Mouse (Mus musculus) CD4-positive, CD25-positive, alpha-beta regulatory T cell, adult 9 weeks (primary cell): ENCODE results near the gene Folr1. TPM values are rescaled to one million over a fixed set of nuclear protein-coding genes. Genes with fewer than 3 reads are reported as not detected.

Experiments
- polyA plus RNA-seq: library from polyadenylated mRNA; unstranded; fragments of 100-300 nt; shearing (Covaris generic); gene quantifications from one replicate; pipeline ENCODE4 v1.2.1, GENCODE M21; 2017

The Folr1 gene
- polyA plus RNA-seq = not detected

DNA sequence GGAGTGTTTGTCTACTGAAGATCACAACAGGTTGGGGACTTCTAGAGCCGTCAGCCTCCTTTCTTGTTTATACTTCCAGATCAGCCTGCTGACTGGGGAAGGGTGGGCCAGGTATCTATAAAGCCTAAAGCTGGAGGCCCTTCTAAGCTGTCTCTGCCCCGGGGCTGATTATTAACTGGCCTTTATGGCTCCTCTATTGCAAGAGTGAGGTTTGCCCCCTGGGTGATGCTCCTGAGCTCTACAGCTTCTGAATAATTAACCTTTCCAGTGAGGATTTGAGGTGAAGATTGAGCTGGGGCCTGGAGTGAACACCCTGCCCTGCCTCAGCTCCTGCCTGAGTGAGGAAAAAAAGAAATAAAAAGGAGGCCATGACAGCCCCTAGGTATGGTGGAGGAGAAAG lies at the start of gene Folr1:
Gene Folr1, minus strand, starts transcription at position 160 of the 400 bp plus-strand sequence.

DNA sequence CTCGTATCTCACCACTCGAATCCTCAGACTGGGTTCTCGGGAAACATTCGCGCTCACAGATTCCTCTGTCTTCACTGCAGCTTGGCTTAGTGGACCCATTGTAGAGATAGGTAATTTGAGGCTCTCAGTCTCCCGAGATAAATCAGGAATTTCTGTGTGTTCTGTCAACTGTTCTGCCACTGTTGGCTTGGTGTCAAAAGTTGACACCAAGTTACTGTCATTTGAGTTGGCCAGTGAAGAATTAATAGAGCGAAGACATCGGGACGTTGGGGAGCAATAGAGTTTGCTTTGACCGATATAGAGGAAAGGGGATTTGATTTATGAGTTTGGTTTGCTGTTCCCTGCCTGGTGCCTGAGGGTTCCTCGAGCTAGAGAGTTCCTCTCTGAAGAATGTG lies 35.7 kb upstream of the Folr1 start, which contains the start of gene Tomt:
Gene Tomt, minus strand, starts transcription at position 73 of the 395 bp plus-strand sequence.

GRCm38 (mm10) chr7:101905561-101906286 lies 35.1 kb upstream of the Folr1 start, which contains the start of gene Lamtor1:
Gene Lamtor1 (plus strand): TSS chr7:101905904.

DNA sequence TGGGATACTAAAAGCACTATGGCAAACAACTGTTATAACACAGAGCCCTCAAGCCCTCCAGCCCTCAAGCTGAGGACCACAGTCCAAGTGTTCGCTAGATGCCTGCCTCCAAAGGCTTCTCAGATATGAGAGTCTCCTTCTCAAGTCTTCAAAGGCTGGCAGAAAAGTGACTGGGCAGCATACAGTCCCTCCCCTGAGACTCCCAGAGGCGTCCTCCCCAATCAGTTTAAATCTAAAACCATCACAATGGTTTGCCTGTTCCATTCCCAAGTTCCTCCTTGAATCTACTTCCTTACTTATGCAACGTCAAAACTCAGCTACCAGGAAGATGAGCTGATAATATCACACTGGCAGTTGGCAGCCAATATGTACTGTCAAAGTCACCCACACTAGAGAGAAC lies 7.2 kb downstream of the Folr1 start, which contains the start of gene Anapc15:
Gene Anapc15, plus strand, starts transcription at position 301 of the 400 bp plus-strand sequence.

DNA sequence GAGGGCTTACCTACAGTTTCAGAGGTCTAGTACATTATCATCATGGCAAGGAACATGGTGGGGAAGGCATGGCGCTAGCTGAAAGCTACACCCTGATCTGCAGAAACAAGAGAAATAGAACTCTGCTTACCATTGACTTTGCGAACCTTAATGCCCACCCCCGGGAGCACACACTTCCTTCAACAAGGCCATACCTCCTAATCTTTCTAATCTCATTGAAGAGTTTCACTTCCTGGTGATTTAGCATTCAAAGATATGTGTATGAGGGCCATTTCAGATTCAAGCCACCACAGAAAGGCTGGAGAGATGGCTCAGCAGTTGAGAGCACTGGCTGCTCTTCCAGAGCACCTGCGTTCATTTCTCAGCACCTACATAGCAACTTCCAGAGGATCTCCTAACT lies 13.5 kb downstream of the Folr1 start, which contains the start of gene Folr2:
Gene Folr2, minus strand, starts transcription at position 101 of the 400 bp plus-strand sequence.

GRCm38 (mm10) chr7:101837606-101838471 lies 32.7 kb downstream of the Folr1 start, which contains the start of gene Inppl1:
Gene Inppl1 (minus strand): TSS chr7:101838229.

GRCm38 (mm10) chr7:101817861-101818401 lies 52.7 kb downstream of the Folr1 start, which contains the start of gene Phox2a:
Gene Phox2a (plus strand): TSS chr7:101818313.

Other genes starting within 250 kb of the Folr1 start
- 26.2 TPM for gene Clpb, start 207.2 kb downstream of the Folr1 start, polyA plus RNA-seq
- not detected for gene Phox2a, start 52.5 kb downstream of the Folr1 start, polyA plus RNA-seq
- 5.6 TPM for gene Inppl1, start 32.6 kb downstream of the Folr1 start, polyA plus RNA-seq
- gene Folr2, start 13.6 kb downstream of the Folr1 start, polyA plus RNA-seq = not detected
- 64.5 TPM for gene Anapc15, start 7.1 kb downstream of the Folr1 start, polyA plus RNA-seq
- gene Lamtor1, start 35.1 kb upstream of the Folr1 start, polyA plus RNA-seq = 172 TPM
- gene Tomt, start 35.6 kb upstream of the Folr1 start, polyA plus RNA-seq = 0.71 TPM
- gene Lrrc51, start 63.1 kb upstream of the Folr1 start, polyA plus RNA-seq = 3.2 TPM
- 185 TPM for gene Numa1, start 63.3 kb upstream of the Folr1 start, polyA plus RNA-seq
- 4.6 TPM for gene Il18bp, start 147.9 kb upstream of the Folr1 start, polyA plus RNA-seq
- gene Rnf121, start 194.7 kb upstream of the Folr1 start, polyA plus RNA-seq = 27.3 TPM
- gene Xndc1, start 194.7 kb upstream of the Folr1 start, polyA plus RNA-seq = 29.3 TPM
- 1.1 TPM for gene Xntrpc, start 194.9 kb upstream of the Folr1 start, polyA plus RNA-seq
- gene Trpc2, start 212.3 kb upstream of the Folr1 start, polyA plus RNA-seq = not detected
- not detected for gene Art1, start 231.0 kb upstream of the Folr1 start, polyA plus RNA-seq
- 0.66 TPM for gene Art5, start 238.7 kb upstream of the Folr1 start, polyA plus RNA-seq
- not detected for gene Chrna10, start 246.0 kb upstream of the Folr1 start, polyA plus RNA-seq